Mouse (Mus musculus) lung, postnatal 36 days (tissue): ENCODE measurements around the gene Msi2.
A peak's percentile ranks its signal among the peaks of the same experiment; 100 is the strongest.

ENCODE experiments used
- DNase-seq: peaks from one replicate; pipeline ENCODE4 v3.0.0; 2022; ENCODE audit warnings: mixed read lengths

Msi2 gene

GRCm38 (mm10) chr11:88613008-88613407, 105.3 kb downstream of the Msi2 start:
- DNase-seq: no peak

- DNase-seq: peak; percentile 67
These were observed 106.2 kb downstream of the Msi2 start for GRCm38 (mm10) chr11:88612141-88612540.

GRCm38 (mm10) chr11:88610809-88611208, 107.5 kb downstream of the Msi2 start:
- DNase-seq: no peak

GRCm38 (mm10) chr11:88610112-88610511, 108.2 kb downstream of the Msi2 start:
- DNase-seq: no peak

GRCm38 (mm10) chr11:88608584-88608983, 109.7 kb downstream of the Msi2 start:
- no peak for DNase-seq

GRCm38 (mm10) chr11:88607725-88608383, 110.5 kb downstream of the Msi2 start:
- DNase-seq: peak; percentile 74

GRCm38 (mm10) chr11:88605771-88606170, 112.5 kb downstream of the Msi2 start:
- DNase-seq: no peak

GRCm38 (mm10) chr11:88605098-88605525, 113.2 kb downstream of the Msi2 start:
- DNase-seq: no peak

GRCm38 (mm10) chr11:88604635-88605034, 113.7 kb downstream of the Msi2 start:
- DNase-seq: no peak

GRCm38 (mm10) chr11:88603366-88603765, 114.9 kb downstream of the Msi2 start:
- no peak for DNase-seq

- no peak for DNase-seq
These were observed 115.7 kb downstream of the Msi2 start for GRCm38 (mm10) chr11:88602471-88603120.

- no peak for DNase-seq
These were observed 118.1 kb downstream of the Msi2 start for GRCm38 (mm10) chr11:88600194-88600593.

GRCm38 (mm10) chr11:88599332-88600130, 118.8 kb downstream of the Msi2 start:
- no peak for DNase-seq

GRCm38 (mm10) chr11:88598848-88599175, 119.5 kb downstream of the Msi2 start:
- DNase-seq: no peak

- no peak for DNase-seq
These were observed 120.0 kb downstream of the Msi2 start for GRCm38 (mm10) chr11:88598150-88598847.

- DNase-seq: no peak
These were observed 122.7 kb downstream of the Msi2 start for GRCm38 (mm10) chr11:88595616-88596015.

- no peak for DNase-seq
These were observed 123.3 kb downstream of the Msi2 start for GRCm38 (mm10) chr11:88594804-88595611.

GRCm38 (mm10) chr11:88594010-88594409, 124.3 kb downstream of the Msi2 start:
- no peak for DNase-seq

GRCm38 (mm10) chr11:88592099-88592498, 126.2 kb downstream of the Msi2 start:
- no peak for DNase-seq

GRCm38 (mm10) chr11:88590647-88591046, 127.7 kb downstream of the Msi2 start:
- no peak for DNase-seq

GRCm38 (mm10) chr11:88589641-88590040, 128.7 kb downstream of the Msi2 start:
- no peak for DNase-seq

- DNase-seq: no peak
These were observed 129.6 kb downstream of the Msi2 start for GRCm38 (mm10) chr11:88588688-88589210.
